Mouse (Mus musculus): ENCODE data around the gene Fcgr2b.

GRCm38 (mm10) chr1:170939255-170939654, 37.1 kb downstream of the Fcgr2b start:
- TF ChIP-seq CTCF (conservative IDR thresholded peaks at IDR 0.05; ENCODE audit: low read length) = no peak
- no peak for TF ChIP-seq NANOG (IDR thresholded peaks at IDR 0.05; ENCODE audit: borderline replicate concordance, low read length)
